Mouse (Mus musculus) cortical plate, adult 2 months (tissue): ENCODE measurements around the gene Tas2r134.

Experiments
- CTCF ChIP-seq: fragments of 200-500 bp; IDR thresholded peaks from 2 replicates; pipeline ENCODE4 v1.5.1; 2011; ENCODE audit warnings: mild to moderate bottlenecking, control low read depth, low read length; ENCODE audit not compliant: insufficient read depth; ENCODE audit errors: extremely low read depth
- POLR2A ChIP-seq: fragments of 200-500 bp; IDR thresholded peaks from 2 replicates; pipeline ENCODE4 v1.6.1; 2011; ENCODE audit warnings: mild to moderate bottlenecking, low read length, control low read depth; ENCODE audit not compliant: insufficient read depth; ENCODE audit errors: extremely low read depth

DNA sequence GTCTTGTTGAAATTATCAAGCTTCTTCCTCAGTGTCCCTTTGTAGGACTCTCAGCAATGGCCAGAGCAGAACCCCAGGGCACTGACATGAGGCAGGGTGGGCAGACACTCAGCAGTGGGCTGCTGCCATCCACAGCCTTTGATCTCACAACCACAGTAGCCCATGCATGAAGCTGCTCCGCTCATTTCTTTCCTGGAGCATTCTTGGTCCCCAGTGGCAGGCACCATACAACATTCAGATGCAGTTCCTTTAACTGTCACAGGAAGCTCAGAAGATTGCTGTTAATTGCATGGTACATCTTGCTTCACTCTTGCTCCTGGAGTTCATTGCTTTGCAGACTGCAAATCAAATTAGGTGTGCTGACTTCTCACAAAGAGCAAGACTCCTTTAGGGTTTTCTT, 37.7 kb upstream of the Tas2r134 start:
- TF ChIP-seq CTCF (no peak), POLR2A (no peak)
